Mouse (Mus musculus) kidney, embryonic 14.5 days (tissue): ENCODE measurements around the gene Slc22a8. TPM values are rescaled to one million over a fixed set of nuclear protein-coding genes. Genes with fewer than 3 reads are reported as not detected.

ENCODE experiments used
- ATAC-seq: fragments of 200-750 bp; cut with Nextera tagmentation; 2 replicates; pipeline ENCODE4 v1.8.0; 2017; ENCODE audit warnings: moderate number of reproducible peaks, mild to moderate bottlenecking, moderate TSS enrichment, moderate library complexity; ENCODE audit not compliant: low FRiP score, low TSS enrichment
- H3K27ac ChIP-seq: fragments of 300-500 bp; sonication (generic); 2 replicates; pipeline ENCODE4 v1.5.1; 2014; ENCODE audit warnings: low read depth, mild to moderate bottlenecking, low read length, moderate library complexity, mixed read lengths
- H3K27me3 ChIP-seq: fragments of 300-500 bp; sonication (generic); 2 replicates; pipeline ENCODE4 v1.6.1; 2014; ENCODE audit warnings: mild to moderate bottlenecking, low read length; ENCODE audit not compliant: control insufficient read depth, insufficient read depth
- H3K36me3 ChIP-seq: fragments of 300-500 bp; sonication (generic); 2 replicates; pipeline ENCODE4 v1.6.1; 2014; ENCODE audit warnings: low read length, mixed read lengths; ENCODE audit not compliant: control insufficient read depth, insufficient read depth
- H3K4me1 ChIP-seq: fragments of 300-500 bp; sonication (generic); 2 replicates; pipeline ENCODE4 v1.6.1; 2014; ENCODE audit warnings: low read length, mixed read lengths; ENCODE audit not compliant: control insufficient read depth, insufficient read depth
- H3K4me2 ChIP-seq: fragments of 300-500 bp; sonication (generic); replicated peaks from 2 replicates; pipeline ENCODE4 v1.6.1; 2014; ENCODE audit warnings: low read depth, mild to moderate bottlenecking, low read length
- H3K4me3 ChIP-seq: fragments of 300-500 bp; sonication (generic); 2 replicates; pipeline ENCODE4 v1.5.1; 2014; ENCODE audit warnings: mild to moderate bottlenecking, low read length
- H3K9ac ChIP-seq: fragments of 300-500 bp; sonication (generic); 2 replicates; pipeline ENCODE4 v1.6.1; 2014; ENCODE audit warnings: low read depth, mild to moderate bottlenecking, low read length, moderate library complexity
- H3K9me3 ChIP-seq: fragments of 300-500 bp; sonication (generic); 2 replicates; pipeline ENCODE4 v1.6.1; 2016; ENCODE audit warnings: low read length; ENCODE audit not compliant: control insufficient read depth
- WGBS: fragments of 180-500 bp; shearing (Covaris S2); extraction: QIAGEN DNeasy Blood & Tissue Kit; methylation state at CpG from one replicate; pipeline ENCODE4 v1.1.7; 2014; 5-methylcytosine and 5-hydroxymethylcytosine counted together
- polyA plus RNA-seq: library from polyadenylated mRNA; unstranded; fragments of >200 nt; fragmentation: Nextera tagmentation; extraction: Ambion mirVana; gene quantifications from 2 replicates; pipeline ENCODE4 v1.2.1, GENCODE M21; 2014

Slc22a8 gene
- polyA plus RNA-seq, 1 experiment from 2014 or later, result 3.9 TPM

- no peak for ATAC-seq
- H3K9me3 ChIP-seq, result no peaks in the 10 kb centered on the region
- H3K27ac ChIP-seq, result no peak overlapping the region
- no peak overlapping the region for H3K4me3 ChIP-seq
- H3K4me2 ChIP-seq, result no peak overlapping the region
- no peaks in the 10 kb centered on the region for H3K27me3 ChIP-seq
- no peaks in the 10 kb centered on the region for H3K36me3 ChIP-seq
- no peak overlapping the region for H3K9ac ChIP-seq
- 88% methylated on average over 3 of the region's 3 CpGs for WGBS
- H3K4me1 ChIP-seq, result peaks cover 2% of the 10 kb centered on the region; the same call in 1 of the 2 replicates
Observed at GRCm38 (mm10) chr19:8605241-8605558, 14.1 kb downstream of the Slc22a8 start.

GRCm38 (mm10) chr19:8611358-8612123 lies 20.5 kb downstream of the Slc22a8 start:
- no peak for ATAC-seq
- no peak overlapping the region for H3K9ac ChIP-seq
- 87% methylated on average over 8 of the region's 8 CpGs for WGBS
- H3K27me3 ChIP-seq, result no peaks in the 10 kb centered on the region
- no peaks in the 10 kb centered on the region for H3K4me1 ChIP-seq
- H3K36me3 ChIP-seq, result no peaks in the 10 kb centered on the region
- H3K4me3 ChIP-seq, result no peak overlapping the region
- H3K4me2 ChIP-seq, result no peak overlapping the region
- no peak overlapping the region for H3K27ac ChIP-seq
- H3K9me3 ChIP-seq, result no peaks in the 10 kb centered on the region

- H3K4me1 ChIP-seq, result 0 out of 2 replicates have a peak, but pooled peaks cover under 1% of the 10 kb centered on the region
- no peaks in the 10 kb centered on the region for H3K27me3 ChIP-seq
- no peak overlapping the region for H3K9ac ChIP-seq
- H3K9me3 ChIP-seq, result no peaks in the 10 kb centered on the region
- no peak for ATAC-seq
- H3K4me3 ChIP-seq, result no peak overlapping the region
- WGBS, result 42% methylated on average over 2 of the region's 2 CpGs
- no peaks in the 10 kb centered on the region for H3K36me3 ChIP-seq
- no peak overlapping the region for H3K4me2 ChIP-seq
- no peak overlapping the region for H3K27ac ChIP-seq
Observed at GRCm38 (mm10) chr19:8613111-8613510, 22.1 kb downstream of the Slc22a8 start.

- Histone ChIP-seq H3K27me3 (no peaks in the 10 kb centered on the region), H3K9ac (no peak overlapping the region), H3K27ac (no peak overlapping the region), H3K36me3 (no peaks in the 10 kb centered on the region), H3K4me1 (0 out of 2 replicates have a peak, but pooled peaks cover 3% of the 10 kb centered on the region), H3K9me3 (no peaks in the 10 kb centered on the region), H3K4me3 (no peak overlapping the region), H3K4me2 (no peak overlapping the region)
- ATAC-seq, result no peak
- 26% methylated on average over 2 of the region's 2 CpGs for WGBS
Observed at GRCm38 (mm10) chr19:8614343-8614742, 23.3 kb downstream of the Slc22a8 start.

GRCm38 (mm10) chr19:8616314-8616713 lies 25.3 kb downstream of the Slc22a8 start:
- 75% methylated on average over 4 of the region's 4 CpGs for WGBS
- no peak overlapping the region for H3K9ac ChIP-seq
- H3K4me3 ChIP-seq, result no peak overlapping the region
- ATAC-seq, result no peak
- H3K4me1 ChIP-seq, result 0 out of 2 replicates have a peak, but pooled peaks cover 3% of the 10 kb centered on the region
- no peaks in the 10 kb centered on the region for H3K9me3 ChIP-seq
- no peaks in the 10 kb centered on the region for H3K27me3 ChIP-seq
- no peaks in the 10 kb centered on the region for H3K36me3 ChIP-seq
- H3K4me2 ChIP-seq, result no peak overlapping the region
- H3K27ac ChIP-seq, result no peak overlapping the region

- peak; percentile 72; the same call in 1 of the 2 replicates for ATAC-seq
- 10% methylated on average over 7 of the region's 7 CpGs for WGBS
- H3K4me2 ChIP-seq, result no peak within 1 kb of the TSS
Observed at GRCm38 (mm10) chr19:8617904-8618303, 26.9 kb downstream of the Slc22a8 start, which contains the start of gene Slc22a6. Gene Slc22a6, plus strand, starts transcription at chr19:8618039.

GRCm38 (mm10) chr19:8621098-8621497 lies 30.0 kb downstream of the Slc22a8 start:
- no peak for ATAC-seq
- WGBS, result 92% methylated on average over 7 of the region's 7 CpGs

More at GRCm38 (mm10) chr19:8617904-8618303, 26.9 kb downstream of the Slc22a8 start, which contains the start of gene Slc22a6:
- no peaks in the 10 kb centered on the region for H3K27me3 ChIP-seq
- no peak within 1 kb of the TSS for H3K4me3 ChIP-seq
- no peaks in the 10 kb centered on the region for H3K9me3 ChIP-seq
- no peak within 1 kb of the TSS for H3K27ac ChIP-seq
- 0 out of 2 replicates have a peak, but pooled peaks cover 3% of the 10 kb centered on the region for H3K4me1 ChIP-seq
- no peak within 1 kb of the TSS for H3K9ac ChIP-seq
- no peaks in the 10 kb centered on the region for H3K36me3 ChIP-seq

GRCm38 (mm10) chr19:8630249-8630648 lies 39.2 kb downstream of the Slc22a8 start:
- no peak overlapping the region for H3K9ac ChIP-seq
- no peak overlapping the region for H3K4me3 ChIP-seq
- no peak overlapping the region for H3K27ac ChIP-seq
- no peaks in the 10 kb centered on the region for H3K27me3 ChIP-seq
- no peak for ATAC-seq
- 66% methylated on average over 2 of the region's 2 CpGs for WGBS
- no peaks in the 10 kb centered on the region for H3K36me3 ChIP-seq
- no peaks in the 10 kb centered on the region for H3K9me3 ChIP-seq
- H3K4me2 ChIP-seq, result no peak overlapping the region
- no peaks in the 10 kb centered on the region for H3K4me1 ChIP-seq

More at GRCm38 (mm10) chr19:8621098-8621497, 30.0 kb downstream of the Slc22a8 start:
- H3K4me1 ChIP-seq, result 0 out of 2 replicates have a peak, but pooled peaks cover 3% of the 10 kb centered on the region
- H3K27ac ChIP-seq, result no peak overlapping the region
- no peaks in the 10 kb centered on the region for H3K27me3 ChIP-seq
- H3K9ac ChIP-seq, result no peak overlapping the region
- H3K36me3 ChIP-seq, result no peaks in the 10 kb centered on the region
- no peak overlapping the region for H3K4me2 ChIP-seq
- H3K4me3 ChIP-seq, result no peak overlapping the region
- H3K9me3 ChIP-seq, result no peaks in the 10 kb centered on the region

- no peaks in the 10 kb centered on the region for H3K27me3 ChIP-seq
- no peak overlapping the region for H3K4me2 ChIP-seq
- H3K9me3 ChIP-seq, result no peaks in the 10 kb centered on the region
- no peak overlapping the region for H3K27ac ChIP-seq
- H3K9ac ChIP-seq, result no peak overlapping the region
- no peak overlapping the region for H3K4me3 ChIP-seq
- no peak for ATAC-seq
- WGBS, result 76% methylated on average over 6 of the region's 6 CpGs
- no peaks in the 10 kb centered on the region for H3K36me3 ChIP-seq
- H3K4me1 ChIP-seq, result no peaks in the 10 kb centered on the region
Observed at GRCm38 (mm10) chr19:8630826-8631225, 39.8 kb downstream of the Slc22a8 start.
